Mouse (Mus musculus) bone marrow macrophage, adult 2 months (primary cell): Measurements from ENCODE around the gene 1700123O20Rik. TPM values are rescaled to one million over a fixed set of nuclear protein-coding genes. Genes with fewer than 3 reads are reported as not detected.

Source experiments
- H3K27ac ChIP-seq: 2 replicates; pipeline ENCODE4 v1.5.1; 2012; ENCODE audit warnings: low read depth, low read length; ENCODE audit not compliant: insufficient read depth
- H3K4me1 ChIP-seq: 2 replicates; pipeline ENCODE4 v1.6.1; 2012; ENCODE audit warnings: low read length; ENCODE audit not compliant: control insufficient read depth, insufficient read depth
- H3K4me3 ChIP-seq: 2 replicates; pipeline ENCODE4 v1.5.1; 2012; ENCODE audit warnings: mild to moderate bottlenecking, low read length, moderate library complexity; ENCODE audit not compliant: insufficient read depth
- CTCF ChIP-seq: IDR thresholded peaks from 2 replicates; pipeline ENCODE4 v1.5.1; 2012; ENCODE audit warnings: low read depth, mild to moderate bottlenecking, low read length, moderate library complexity
- POLR2A ChIP-seq: IDR thresholded peaks from 2 replicates; pipeline ENCODE4 v1.6.1; 2012; ENCODE audit warnings: mild to moderate bottlenecking, low read depth, low read length, borderline replicate concordance
- polyA plus RNA-seq: library from polyadenylated mRNA; stranded (reverse); fragments of >200 nt; gene quantifications from 2 replicates; pipeline ENCODE4 v1.2.4, GENCODE M21; 2012; ENCODE audit not compliant: missing spikeins, insufficient read depth, insufficient read length

The 1700123O20Rik gene
- polyA plus RNA-seq, 1 experiment, result 32.8 TPM

DNA sequence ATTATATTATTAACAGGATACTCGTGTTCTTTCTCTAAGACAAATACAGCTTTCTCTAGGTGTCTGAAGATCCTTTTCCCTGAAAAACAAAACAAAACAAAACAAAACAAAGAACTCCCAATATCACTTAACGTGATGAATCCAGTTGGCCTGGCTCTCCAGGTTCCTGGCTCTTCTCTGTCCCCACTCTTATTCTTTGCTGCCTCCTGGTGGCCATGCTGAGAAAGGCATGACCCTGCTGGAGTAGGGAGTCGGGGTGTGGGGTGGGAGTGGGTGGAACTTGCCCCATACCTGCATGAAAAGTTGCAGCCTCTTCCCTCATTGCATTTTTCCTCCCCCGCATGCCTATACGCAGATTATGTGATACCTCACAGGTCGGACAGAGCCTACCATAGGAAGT, 15.3 kb downstream of the 1700123O20Rik start:
- Histone ChIP-seq H3K4me3 (no peak overlapping the region), H3K4me1 (no peaks in the 10 kb centered on the region), H3K27ac (no peak overlapping the region)
- TF ChIP-seq POLR2A (no peak), CTCF (peak; percentile 83)

DNA sequence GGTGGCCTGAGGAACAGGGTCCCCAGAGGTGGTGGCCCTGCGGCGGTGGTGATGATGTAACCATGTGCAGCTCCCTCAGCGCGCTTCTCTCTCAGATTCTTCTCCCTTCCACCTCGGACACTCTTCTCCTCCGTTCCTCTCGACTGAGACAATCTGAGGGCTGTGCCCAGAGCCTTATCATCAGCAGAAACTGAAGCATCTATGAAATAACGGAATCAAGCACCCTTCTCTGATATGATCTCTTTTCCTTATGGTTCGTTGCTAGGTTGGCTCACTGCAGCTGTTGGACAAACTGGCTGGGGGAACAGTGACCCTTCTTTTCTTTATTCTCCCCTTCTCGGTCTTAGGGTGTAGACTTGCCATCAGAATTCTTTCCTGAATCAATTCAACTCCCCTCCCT, 17.2 kb downstream of the 1700123O20Rik start:
- Histone ChIP-seq H3K4me1 (no peaks in the 10 kb centered on the region), H3K4me3 (no peak overlapping the region), H3K27ac (no peak overlapping the region)
- no peak for TF ChIP-seq POLR2A
- TF ChIP-seq CTCF, result no peak

DNA sequence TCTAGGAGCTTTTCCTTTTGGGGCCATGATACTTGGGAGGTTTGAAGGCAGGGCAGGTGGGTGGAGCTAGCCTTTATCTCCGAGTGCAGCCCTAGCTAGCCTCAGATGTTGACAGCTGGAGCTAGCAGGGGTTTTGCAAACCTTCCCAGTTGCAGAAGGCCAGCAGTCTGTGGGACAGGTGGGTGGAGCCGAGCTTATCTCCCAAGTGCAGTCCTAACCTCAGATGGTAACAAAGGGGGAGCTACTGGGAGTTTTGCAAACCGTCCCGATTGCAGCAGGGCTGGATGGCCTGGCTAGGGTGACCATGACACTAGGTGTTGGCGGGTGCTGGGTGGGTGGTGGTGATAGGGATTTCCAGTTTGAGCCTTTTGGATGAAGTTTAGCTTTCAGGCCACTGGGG, 19.8 kb downstream of the 1700123O20Rik start:
- no peak overlapping the region for H3K4me3 ChIP-seq
- H3K27ac ChIP-seq, result no peak overlapping the region
- TF ChIP-seq POLR2A (no peak), CTCF (no peak)
- no peaks in the 10 kb centered on the region for H3K4me1 ChIP-seq

DNA sequence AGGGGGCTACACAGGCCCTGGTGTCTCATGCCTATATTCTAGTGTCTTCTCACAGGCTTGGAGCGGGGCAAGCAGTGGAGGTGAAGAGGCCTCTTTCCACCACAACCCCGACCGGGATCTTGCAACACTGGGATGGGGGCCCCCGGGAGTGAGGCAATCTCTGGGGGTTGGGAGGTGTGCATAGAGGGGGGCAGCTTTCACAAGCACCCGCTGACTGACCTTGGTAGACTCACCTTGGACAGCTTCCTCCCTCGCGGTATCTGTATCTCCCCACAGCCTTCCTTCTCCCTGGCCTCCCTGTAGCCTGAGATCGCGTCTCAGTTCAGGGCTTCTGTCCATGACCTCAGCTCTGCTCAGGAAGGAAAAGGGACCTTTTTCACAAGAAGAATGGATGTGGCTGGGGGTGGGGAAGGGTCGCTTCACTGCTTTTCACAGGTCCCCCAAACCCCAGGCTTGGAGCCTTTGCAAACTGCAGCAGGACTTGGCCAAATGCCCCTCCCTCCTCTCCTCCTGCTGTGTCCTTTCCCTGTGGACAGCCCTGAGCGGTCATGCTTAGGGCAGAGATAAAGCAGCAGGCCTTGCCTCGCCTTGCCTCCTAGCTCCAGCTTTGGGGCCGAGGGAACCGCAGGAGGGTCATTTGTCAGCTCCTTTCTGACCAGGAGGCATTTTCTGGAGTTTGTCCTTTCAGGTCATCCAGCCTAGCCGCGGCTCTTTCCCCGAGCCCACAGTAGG, 20.7 kb downstream of the 1700123O20Rik start:
- H3K27ac ChIP-seq, result no peak overlapping the region
- H3K4me3 ChIP-seq, result no peak overlapping the region
- H3K4me1 ChIP-seq, result no peaks in the 10 kb centered on the region; the same call in none of the 2 replicates
- TF ChIP-seq POLR2A (no peak), CTCF (no peak)

DNA sequence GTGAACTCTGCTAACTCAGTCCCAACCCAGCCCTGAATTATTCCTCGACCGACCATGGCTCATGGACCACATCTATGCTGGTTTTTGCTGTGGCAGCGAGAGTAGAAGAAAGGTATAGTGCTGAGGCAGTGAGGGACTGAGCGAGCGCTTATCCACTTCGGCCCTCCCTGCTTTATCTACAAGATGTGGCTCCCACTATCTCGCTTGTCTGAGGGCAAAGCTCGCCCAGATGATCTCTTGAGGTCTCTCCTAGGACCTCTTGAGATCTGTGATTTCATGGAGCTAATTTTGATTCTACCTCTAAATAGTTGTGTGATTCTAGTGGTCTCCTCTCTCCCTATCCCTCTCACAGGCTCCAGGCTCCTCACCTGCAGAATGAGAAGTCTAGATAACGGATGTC, 23.0 kb downstream of the 1700123O20Rik start:
- no peak overlapping the region for H3K27ac ChIP-seq
- H3K4me1 ChIP-seq, result peaks cover 12% of the 10 kb centered on the region
- TF ChIP-seq POLR2A, result no peak
- TF ChIP-seq CTCF, result no peak
- H3K4me3 ChIP-seq, result no peak overlapping the region

DNA sequence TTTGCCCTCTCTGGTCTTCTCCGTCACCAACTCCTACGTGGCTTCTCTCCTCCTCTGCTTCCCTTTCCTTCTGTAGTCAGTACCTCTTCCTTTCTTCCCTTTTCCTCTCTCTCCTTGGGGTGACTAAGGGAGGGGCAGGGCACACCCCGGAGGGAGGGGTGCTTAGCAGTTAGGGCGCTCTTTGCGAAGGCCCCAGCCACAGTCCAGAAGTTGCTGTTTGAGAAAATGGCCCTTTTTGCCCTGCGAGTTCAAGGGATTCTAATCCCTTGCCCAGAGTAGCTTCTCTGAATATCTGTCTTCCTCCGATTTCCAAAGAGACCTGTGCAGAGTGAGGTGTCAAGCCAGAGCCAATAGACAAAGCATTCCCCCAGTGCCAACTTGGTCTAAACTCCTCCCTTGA, 26.1 kb downstream of the 1700123O20Rik start, which contains the start of gene Cebpe:
Gene Cebpe (minus strand): TSS at position 101 of the 400 bp plus-strand sequence.
- Histone ChIP-seq H3K27ac (peak within 1 kb of the TSS; percentile 54), H3K4me1 (peaks cover 16% of the 10 kb centered on the region), H3K4me3 (no peak within 1 kb of the TSS)
- TF ChIP-seq POLR2A, result no peak
- no peak for TF ChIP-seq CTCF

DNA sequence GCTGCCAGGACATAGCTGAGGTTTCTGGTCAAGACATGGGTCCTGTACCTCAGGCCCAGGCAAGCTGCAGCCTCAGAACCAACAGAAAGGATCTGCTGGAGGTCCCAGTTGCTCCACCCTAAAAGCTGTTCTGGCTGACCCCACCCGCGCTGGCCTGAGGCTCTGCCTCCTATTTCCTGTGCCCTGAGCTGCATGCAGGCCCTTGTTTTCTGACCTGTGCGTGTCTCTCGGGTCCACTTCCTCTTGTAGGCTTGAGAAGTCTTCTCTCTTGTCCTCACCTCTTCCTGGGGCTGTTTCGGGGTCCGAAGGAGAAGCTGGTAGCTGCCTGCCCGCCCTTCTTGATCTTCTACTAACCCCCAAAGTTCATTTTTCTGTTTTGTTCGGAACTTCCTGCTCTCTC, 26.8 kb downstream of the 1700123O20Rik start:
- Histone ChIP-seq H3K4me1 (peaks cover 16% of the 10 kb centered on the region), H3K4me3 (no peak overlapping the region), H3K27ac (peak overlapping the region; percentile 54)
- TF ChIP-seq CTCF, result no peak
- TF ChIP-seq POLR2A, result no peak

DNA sequence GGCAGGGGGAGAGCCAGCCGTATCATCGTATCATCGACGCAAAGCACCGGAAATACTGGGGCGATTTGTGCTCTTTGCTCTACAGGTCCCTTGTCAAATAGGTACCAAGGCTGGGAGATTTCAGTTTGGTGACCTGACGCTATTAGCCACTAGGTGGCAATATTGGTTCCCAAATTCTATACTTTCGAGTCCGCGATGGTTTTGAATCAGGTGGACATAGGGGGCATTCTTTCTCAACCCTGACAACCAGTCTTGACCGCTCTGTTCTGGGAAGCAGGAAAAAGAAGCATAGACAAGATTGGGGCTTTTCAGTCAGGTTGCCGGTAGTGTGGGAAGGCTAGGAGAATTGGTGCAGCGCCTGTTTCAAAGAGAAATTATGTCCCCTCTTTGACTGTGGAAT, 28.1 kb downstream of the 1700123O20Rik start:
- H3K4me3 ChIP-seq, result peak overlapping the region; percentile 50
- H3K4me1 ChIP-seq, result peaks cover 16% of the 10 kb centered on the region
- TF ChIP-seq POLR2A (no peak), CTCF (peak; percentile 36)
- no peak overlapping the region for H3K27ac ChIP-seq

DNA sequence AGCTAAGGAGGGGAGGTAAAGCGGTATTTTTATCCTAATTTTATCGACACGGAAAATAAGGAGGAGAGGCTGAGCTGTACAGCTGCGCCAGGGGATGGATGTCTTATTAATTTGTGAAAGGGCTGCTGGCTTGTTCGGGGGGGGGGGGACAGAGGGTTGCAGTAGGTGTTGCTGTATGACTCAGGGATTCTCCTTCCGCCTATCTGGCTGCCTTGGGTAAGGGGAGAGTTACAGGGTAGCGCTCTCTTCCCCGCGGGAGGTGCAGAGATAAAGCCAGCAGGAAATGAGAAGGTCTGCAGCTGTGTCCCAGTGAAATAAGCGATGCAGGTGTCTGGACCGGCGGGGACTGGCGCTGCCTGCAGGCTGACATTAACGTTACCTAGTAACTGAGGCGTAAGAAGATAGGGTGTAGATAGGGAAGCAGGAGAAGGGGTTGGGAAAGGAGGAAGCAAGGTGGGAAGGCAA, 28.6 kb downstream of the 1700123O20Rik start:
- peak overlapping the region; percentile 50 for H3K4me3 ChIP-seq
- no peak overlapping the region for H3K27ac ChIP-seq
- no peak for TF ChIP-seq CTCF
- TF ChIP-seq POLR2A, result no peak
- peaks cover 16% of the 10 kb centered on the region for H3K4me1 ChIP-seq

DNA sequence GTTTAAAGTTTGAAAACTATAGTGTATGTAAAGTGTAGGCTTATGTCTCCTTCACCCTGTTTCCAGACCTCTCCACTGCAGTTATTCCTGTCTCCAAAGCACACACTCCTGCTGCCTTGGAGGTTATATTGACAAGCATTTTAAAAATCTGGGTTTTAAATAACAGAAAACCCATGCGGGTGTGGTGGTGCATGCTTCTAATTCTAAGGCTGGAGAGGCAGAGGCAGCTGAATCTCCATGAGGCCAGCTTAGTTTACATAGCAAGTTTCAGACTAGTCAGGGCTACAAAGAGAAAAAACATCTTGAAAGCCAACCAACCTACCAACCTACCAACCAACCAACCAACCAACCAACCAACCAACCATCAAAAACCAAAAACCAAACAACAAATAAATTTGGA, 29.4 kb downstream of the 1700123O20Rik start:
- no peak overlapping the region for H3K4me3 ChIP-seq
- TF ChIP-seq CTCF (no peak), POLR2A (no peak)
- H3K4me1 ChIP-seq, result peaks cover 16% of the 10 kb centered on the region
- H3K27ac ChIP-seq, result no peak overlapping the region
